Mouse (Mus musculus) frontal cortex, adult 2 months (tissue): Measurements from ENCODE around the gene Mal. TPM values are rescaled to one million over a fixed set of nuclear protein-coding genes. Genes with fewer than 3 reads are reported as not detected.

Source experiments
- DNase-seq, 2 experiments: peaks; one replicate each; pipeline ENCODE4 v3.0.0; 2022; ENCODE audit warnings: low spot score in 1 of 2; ENCODE audit errors: extremely low spot score in 1 of 2
- polyA plus RNA-seq: library from polyadenylated mRNA; depleted of rRNA; stranded (reverse); fragments of >200 nt; gene quantifications from 2 replicates; pipeline ENCODE4 v1.2.3, GENCODE M21; 2012; rRNA removed

Mal gene
- 70.5 and 94.8 TPM in 2 replicates for polyA plus RNA-seq

GRCm38 (mm10) chr2:127656086-127656720 lies at the start of gene Mal:
Mal (minus strand) TSS chr2:127656695.
- DNase-seq: peak in 1 of 2 experiments; percentile 35

GRCm38 (mm10) chr2:127705267-127705666 lies 48.8 kb upstream of the Mal start:
- DNase-seq: no peak

- DNase-seq: no peak
Measured at GRCm38 (mm10) chr2:127689239-127689638, 32.7 kb upstream of the Mal start.

- DNase-seq: peak; percentile 28 to 75
Measured at GRCm38 (mm10) chr2:127683687-127684331, 27.3 kb upstream of the Mal start.

GRCm38 (mm10) chr2:127667843-127668506 lies 11.5 kb upstream of the Mal start:
- DNase-seq: peak in 1 of 2 experiments; percentile 79

GRCm38 (mm10) chr2:127667015-127667414 lies 10.5 kb upstream of the Mal start:
- no peak for DNase-seq

GRCm38 (mm10) chr2:127662708-127663107 lies 6.2 kb upstream of the Mal start:
- DNase-seq: no peak

- no peak for DNase-seq
Measured at GRCm38 (mm10) chr2:127655419-127655818, 1.1 kb downstream of the Mal start.

- no peak for DNase-seq
Measured at GRCm38 (mm10) chr2:127654786-127655185, 1.7 kb downstream of the Mal start.

- DNase-seq: no peak
Measured at GRCm38 (mm10) chr2:127652805-127653204, 3.7 kb downstream of the Mal start.

GRCm38 (mm10) chr2:127652335-127652734 lies 4.2 kb downstream of the Mal start:
- no peak for DNase-seq

GRCm38 (mm10) chr2:127651601-127652000 lies 4.9 kb downstream of the Mal start:
- no peak for DNase-seq

GRCm38 (mm10) chr2:127649921-127650320 lies 6.6 kb downstream of the Mal start:
- no peak for DNase-seq

GRCm38 (mm10) chr2:127648145-127648544 lies 8.3 kb downstream of the Mal start:
- no peak for DNase-seq

GRCm38 (mm10) chr2:127646875-127647274 lies 9.6 kb downstream of the Mal start:
- no peak for DNase-seq

- no peak for DNase-seq
Measured at GRCm38 (mm10) chr2:127643728-127644704, 12.5 kb downstream of the Mal start.

GRCm38 (mm10) chr2:127638973-127639372 lies 17.5 kb downstream of the Mal start:
- no peak for DNase-seq

GRCm38 (mm10) chr2:127635581-127635980 lies 20.9 kb downstream of the Mal start:
- DNase-seq: no peak

- no peak for DNase-seq
Measured at GRCm38 (mm10) chr2:127632601-127633000, 23.9 kb downstream of the Mal start.

GRCm38 (mm10) chr2:127627990-127628570 lies 28.4 kb downstream of the Mal start:
- no peak for DNase-seq
